Mouse (Mus musculus) liver, postnatal 0 days (tissue): Measurements from ENCODE around the gene Gm13283. TPM values are rescaled to one million over a fixed set of nuclear protein-coding genes. Genes with fewer than 3 reads are reported as not detected.
"Not testable (repeated sequence)": the region's sequence is repeated elsewhere in the genome, so short reads cannot be mapped to it uniquely, and the experiment has no call there.

Experiments
- ATAC-seq: fragments of 200-750 bp; cut with Nextera tagmentation; 2 replicates; pipeline ENCODE4 v1.8.0; 2017; ENCODE audit warnings: mild to moderate bottlenecking, moderate library complexity
- DNase-seq: peaks from one replicate; pipeline ENCODE4 v3.0.0-alpha.2; 2016
- H3K27ac ChIP-seq: fragments of 300-500 bp; sonication (generic); 2 replicates; pipeline ENCODE4 v1.5.1; 2014; ENCODE audit warnings: antibody characterized with exemption, moderate library complexity, mild to moderate bottlenecking, low read depth
- H3K27me3 ChIP-seq: fragments of 300-500 bp; sonication (generic); 2 replicates; pipeline ENCODE4 v1.6.1; 2014; ENCODE audit warnings: low read length, control low read depth, mixed read lengths; ENCODE audit not compliant: insufficient read depth
- H3K36me3 ChIP-seq: fragments of 300-500 bp; sonication (generic); replicated peaks from 2 replicates; pipeline ENCODE4 v1.6.1; 2014; ENCODE audit warnings: mild to moderate bottlenecking, control low read depth, low read length, moderate library complexity, mixed read lengths; ENCODE audit not compliant: insufficient read depth
- H3K4me1 ChIP-seq: fragments of 300-500 bp; sonication (generic); 2 replicates; pipeline ENCODE4 v1.6.1; 2014; ENCODE audit warnings: antibody characterized with exemption, mild to moderate bottlenecking, control low read depth; ENCODE audit not compliant: insufficient read depth
- H3K4me2 ChIP-seq: fragments of 300-500 bp; sonication (generic); 2 replicates; pipeline ENCODE4 v1.6.1; 2014; ENCODE audit warnings: low read depth, mild to moderate bottlenecking, low read length, moderate library complexity, mixed read lengths
- H3K4me3 ChIP-seq: fragments of 300-500 bp; sonication (generic); 2 replicates; pipeline ENCODE4 v1.5.1; 2014; ENCODE audit warnings: low read depth, low read length
- H3K9ac ChIP-seq: fragments of 300-500 bp; sonication (generic); replicated peaks from 2 replicates; pipeline ENCODE4 v1.6.1; 2014; ENCODE audit warnings: mild to moderate bottlenecking, moderate library complexity
- H3K9me3 ChIP-seq: fragments of 300-500 bp; sonication (generic); 2 replicates; pipeline ENCODE4 v1.6.1; 2016; ENCODE audit warnings: mild to moderate bottlenecking, control low read depth, low read length, mixed read lengths
- CTCF ChIP-seq: sonication (generic); IDR thresholded peaks from 2 replicates; pipeline ENCODE4 v1.5.1; 2016; ENCODE audit warnings: antibody characterized with exemption, low read depth
- WGBS: fragments of 180-500 bp; shearing (Covaris S2); extraction: QIAGEN DNeasy Blood & Tissue Kit; methylation state at CpG from one replicate; pipeline ENCODE4 v1.1.7; 2014; ENCODE audit not compliant: insufficient replicate concordance; 5-methylcytosine and 5-hydroxymethylcytosine counted together
- polyA plus RNA-seq: library from polyadenylated mRNA; unstranded; fragments of >200 nt; fragmentation: Nextera tagmentation; extraction: Ambion mirVana; gene quantifications from 2 replicates; pipeline ENCODE4 v1.2.1, GENCODE M21; 2015

Gm13283 gene
- polyA plus RNA-seq, 1 experiment from 2014 or later, result not detected

GRCm38 (mm10) chr4:88805761-88806160, 45.8 kb downstream of the Gm13283 start:
- H3K27me3 ChIP-seq, H3K9me3 ChIP-seq, H3K4me2 ChIP-seq, H3K4me1 ChIP-seq, ATAC-seq, H3K27ac ChIP-seq, H3K36me3 ChIP-seq, H3K4me3 ChIP-seq, H3K9ac ChIP-seq, DNase-seq: not testable (repeated sequence)
- no CpG with 5 or more reads among the region's 34 CpGs for WGBS
- peak; percentile 41 for TF ChIP-seq CTCF

Other genes starting within 250 kb of the Gm13283 start
- not detected in 2 replicates for gene Ifnb1, start 237.3 kb upstream of the Gm13283 start, polyA plus RNA-seq
- gene Ifna15, start 201.9 kb upstream of the Gm13283 start, polyA plus RNA-seq, result not detected in 2 replicates
- gene Ifna14, start 188.3 kb upstream of the Gm13283 start, polyA plus RNA-seq, result not detected in 2 replicates
- not detected in 2 replicates for gene Ifna9, start 167.7 kb upstream of the Gm13283 start, polyA plus RNA-seq
- not detected in 2 replicates for gene Ifna12, start 156.7 kb upstream of the Gm13283 start, polyA plus RNA-seq
- gene C87499, start 125.7 kb upstream of the Gm13283 start, polyA plus RNA-seq, result not detected in 2 replicates
- gene Ifna13, start 115.7 kb upstream of the Gm13283 start, polyA plus RNA-seq, result not detected in 2 replicates
- not detected in 2 replicates for gene Ifna16, start 83.2 kb upstream of the Gm13283 start, polyA plus RNA-seq
- gene Ifna2, start 76.2 kb upstream of the Gm13283 start, polyA plus RNA-seq, result not detected in 2 replicates
- not detected in 2 replicates for gene Ifnab, start 68.8 kb upstream of the Gm13283 start, polyA plus RNA-seq
- gene Gm26566, start 38.3 kb upstream of the Gm13283 start, polyA plus RNA-seq, result 0.15 and 0.22 TPM in 2 replicates
- gene Klhl9, start 37.7 kb upstream of the Gm13283 start, polyA plus RNA-seq, result 18.6 and 20.1 TPM in 2 replicates
- not detected in 2 replicates for gene Gm13271, start 5.3 kb upstream of the Gm13283 start, polyA plus RNA-seq
- gene Gm13290, start 13.7 kb downstream of the Gm13283 start, polyA plus RNA-seq, result not detected in 2 replicates
- gene Gm13289, start 16.8 kb downstream of the Gm13283 start, polyA plus RNA-seq, result not detected in 2 replicates
- not detected in 2 replicates for gene Gm13272, start 19.7 kb downstream of the Gm13283 start, polyA plus RNA-seq
- gene Ifnz, start 22.0 kb downstream of the Gm13283 start, polyA plus RNA-seq, result not detected in 2 replicates
- gene Gm13276, start 25.6 kb downstream of the Gm13283 start, polyA plus RNA-seq, result not detected in 2 replicates
- gene Gm13277, start 28.5 kb downstream of the Gm13283 start, polyA plus RNA-seq, result not detected in 2 replicates
- gene Gm13278, start 31.4 kb downstream of the Gm13283 start, polyA plus RNA-seq, result not detected in 2 replicates
- gene Gm13275, start 34.4 kb downstream of the Gm13283 start, polyA plus RNA-seq, result not detected in 2 replicates
- not detected in 2 replicates for gene Gm13279, start 37.3 kb downstream of the Gm13283 start, polyA plus RNA-seq
- gene Gm13285, start 39.5 kb downstream of the Gm13283 start, polyA plus RNA-seq, result 0.17 and 0.25 TPM in 2 replicates
- not detected in 2 replicates for gene Gm13287, start 43.1 kb downstream of the Gm13283 start, polyA plus RNA-seq
- not detected in 2 replicates for gene Gm13288, start 45.4 kb downstream of the Gm13283 start, polyA plus RNA-seq
- not detected in 2 replicates for gene Ifna7, start 56.1 kb downstream of the Gm13283 start, polyA plus RNA-seq
- gene Ifna11, start 59.8 kb downstream of the Gm13283 start, polyA plus RNA-seq, result not detected in 2 replicates
- gene Ifna6, start 67.3 kb downstream of the Gm13283 start, polyA plus RNA-seq, result not detected in 2 replicates
- not detected in 2 replicates for gene Ifna5, start 75.4 kb downstream of the Gm13283 start, polyA plus RNA-seq
- gene Ifna4, start 81.7 kb downstream of the Gm13283 start, polyA plus RNA-seq, result not detected in 2 replicates
- gene Ifna1, start 90.0 kb downstream of the Gm13283 start, polyA plus RNA-seq, result not detected in 2 replicates
- gene Ifne, start 120.1 kb downstream of the Gm13283 start, polyA plus RNA-seq, result not detected in 2 replicates